Mouse (Mus musculus) gastrocnemius, adult 18-20 months (tissue): ENCODE measurements at regions not wholly inside any gene's neighbourhood (a gene's known extent, or its start where the extent isn't known, plus 50 kb on each side); places are given as distances from the start of the nearest gene placed in this dataset. TPM values are rescaled to one million over a fixed set of nuclear protein-coding genes. Genes with fewer than 3 reads are reported as not detected.

Experiments used
- microRNA-seq: library from miRNA; unstranded; fragments of <30 nt; microRNA quantifications from one replicate; pipeline ENCODE4 v1.2.0, GENCODE M21; 2021

Small RNA genes lying in the stretch of these regions (microRNA-seq; reads per million reads assigned to microRNA genes)
- not detected for gene Gm22368
- not detected for gene Gm44376
